Mouse (Mus musculus): ENCODE measurements at regions not wholly inside any gene's neighbourhood (a gene's known extent, or its start where the extent isn't known, plus 50 kb on each side); places are given as distances from the start of the nearest gene placed in this dataset.

- Histone ChIP-seq H3K9me3 (no peaks in the 10 kb centered on the region), H3K36me3 (no peaks in the 10 kb centered on the region), H3K4me2 (replicated peaks) (no peak overlapping the region), H3K4me3 (replicated peaks) (no peak overlapping the region), H3K4me1 (replicated peaks) (0 out of 2 replicates have a peak, but pooled peaks cover 2% of the 10 kb centered on the region), H3K9ac (no peak overlapping the region), H3K27ac (no peak overlapping the region), H3K27me3 (replicated peaks) (no peaks in the 10 kb centered on the region)
- ATAC-seq: no peak
- WGBS: 78% methylated on average over 2 of the region's 2 CpGs
Measured at GRCm38 (mm10) chr6:148517536-148518245, 73.5 kb upstream of the Tmtc1 start.

- 79% methylated on average over 4 of the region's 4 CpGs for WGBS
- H3K27me3 ChIP-seq (replicated peaks): no peaks in the 10 kb centered on the region
- H3K9me3 ChIP-seq: no peaks in the 10 kb centered on the region
- H3K27ac ChIP-seq: no peak overlapping the region
- no peak overlapping the region for H3K4me3 ChIP-seq (replicated peaks)
- H3K36me3 ChIP-seq: no peaks in the 10 kb centered on the region
- no peak for ATAC-seq
- 0 out of 2 replicates have a peak, but pooled peaks cover 2% of the 10 kb centered on the region for H3K4me1 ChIP-seq (replicated peaks)
- no peak overlapping the region for H3K9ac ChIP-seq
- no peak overlapping the region for H3K4me2 ChIP-seq (replicated peaks)
Measured at GRCm38 (mm10) chr6:148516654-148517053, 72.5 kb upstream of the Tmtc1 start.

DNA sequence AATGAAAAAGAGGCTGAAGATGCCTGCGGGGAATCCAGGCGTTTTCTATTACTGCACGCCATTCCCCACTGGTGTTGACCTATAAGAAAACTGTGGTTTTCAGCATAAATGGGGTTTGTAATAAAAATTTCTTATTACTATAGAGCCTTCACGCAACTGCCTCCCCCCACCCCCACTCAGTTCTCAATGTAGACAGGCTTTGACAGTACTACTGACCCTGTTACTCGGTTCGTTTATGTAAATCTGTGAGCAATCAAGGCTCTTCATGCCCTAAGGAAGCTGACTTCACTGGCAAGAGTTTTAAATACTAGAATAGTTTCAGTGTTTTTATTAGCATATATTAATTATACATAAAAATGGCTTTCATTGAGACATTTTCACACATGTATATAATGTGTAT, 70.9 kb upstream of the Tmtc1 start:
- H3K4me2 ChIP-seq (replicated peaks): no peak overlapping the region
- WGBS: 89% methylated on average over 6 of the region's 6 CpGs
- H3K4me3 ChIP-seq (replicated peaks): no peak overlapping the region
- ATAC-seq: no peak
- no peaks in the 10 kb centered on the region for H3K9me3 ChIP-seq
- 0 out of 2 replicates have a peak, but pooled peaks cover 2% of the 10 kb centered on the region for H3K4me1 ChIP-seq (replicated peaks)
- no peak overlapping the region for H3K9ac ChIP-seq
- no peaks in the 10 kb centered on the region for H3K36me3 ChIP-seq
- H3K27ac ChIP-seq: no peak overlapping the region
- no peaks in the 10 kb centered on the region for H3K27me3 ChIP-seq (replicated peaks)

DNA sequence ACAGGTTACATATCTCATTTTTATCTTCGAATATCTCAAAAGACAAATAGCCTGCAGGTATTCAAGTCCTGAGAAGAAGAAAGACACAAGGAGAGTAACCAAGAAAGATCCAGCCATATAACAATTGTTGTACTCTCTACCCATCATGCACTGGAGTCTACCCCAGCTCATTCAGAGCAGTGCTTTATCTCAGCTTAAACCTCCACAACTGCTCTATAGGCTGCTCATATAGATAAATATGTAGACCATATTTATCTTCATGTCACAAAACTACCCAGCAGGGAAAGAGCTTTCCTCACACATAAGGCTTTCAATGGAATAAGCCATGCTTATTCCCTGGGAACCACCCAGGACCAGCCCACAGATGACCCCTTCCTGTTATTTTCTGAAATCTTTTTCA, 70.5 kb upstream of the Tmtc1 start:
- H3K4me2 ChIP-seq (replicated peaks): no peak overlapping the region
- WGBS: 89% methylated on average over 1 of the region's 1 CpGs
- ATAC-seq: no peak

DNA sequence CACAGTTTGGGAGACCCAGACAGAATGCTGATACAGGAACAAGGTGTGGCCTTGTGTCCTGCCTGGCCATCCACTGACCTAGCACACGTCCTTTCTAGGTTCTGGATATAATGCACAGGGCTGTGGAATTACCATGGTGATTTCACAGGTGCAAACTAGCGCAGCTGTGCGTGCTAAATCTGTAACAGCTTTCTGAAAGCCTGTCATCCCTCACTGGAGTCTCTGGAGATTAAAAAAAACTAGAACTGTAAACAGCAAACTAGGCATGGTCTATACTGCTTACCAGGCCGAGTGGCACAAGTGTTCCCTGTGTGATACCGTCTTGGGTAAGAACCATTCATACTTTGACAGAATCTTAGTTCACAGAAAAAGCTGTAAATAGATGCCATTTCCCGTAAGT, 69.9 kb upstream of the Tmtc1 start:
- Histone ChIP-seq H3K27ac (no peak overlapping the region), H3K27me3 (replicated peaks) (no peaks in the 10 kb centered on the region), H3K4me2 (replicated peaks) (no peak overlapping the region), H3K4me3 (replicated peaks) (no peak overlapping the region), H3K4me1 (replicated peaks) (0 out of 2 replicates have a peak, but pooled peaks cover 2% of the 10 kb centered on the region), H3K9me3 (no peaks in the 10 kb centered on the region), H3K36me3 (no peaks in the 10 kb centered on the region), H3K9ac (no peak overlapping the region)
- no peak for ATAC-seq
- WGBS: 78% methylated on average over 6 of the region's 6 CpGs

More for the DNA sequence above, 70.5 kb upstream of the Tmtc1 start:
- Histone ChIP-seq H3K27me3 (replicated peaks) (no peaks in the 10 kb centered on the region), H3K4me1 (replicated peaks) (0 out of 2 replicates have a peak, but pooled peaks cover 2% of the 10 kb centered on the region), H3K4me3 (replicated peaks) (no peak overlapping the region), H3K27ac (no peak overlapping the region), H3K36me3 (no peaks in the 10 kb centered on the region), H3K9ac (no peak overlapping the region), H3K9me3 (no peaks in the 10 kb centered on the region)

DNA sequence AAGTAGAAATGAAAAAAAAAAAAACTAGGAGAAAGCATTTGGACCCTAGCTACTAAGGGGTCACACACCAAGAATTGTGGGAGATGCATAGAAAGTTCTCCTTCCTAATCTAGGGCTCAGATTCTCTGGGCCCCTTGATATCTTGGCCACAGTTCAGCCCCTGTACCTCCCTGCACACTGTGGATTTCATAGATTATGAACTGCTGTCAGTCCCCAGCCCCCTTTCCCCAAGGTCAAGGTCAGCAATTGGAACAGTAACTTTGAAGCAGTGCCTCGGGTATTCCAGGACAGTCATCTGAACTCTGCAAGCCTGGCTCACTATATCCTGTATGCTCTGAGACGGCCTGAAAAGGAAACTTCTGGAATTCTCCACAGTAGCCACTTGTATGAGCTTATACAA, 68.9 kb upstream of the Tmtc1 start:
- Histone ChIP-seq H3K9me3 (no peaks in the 10 kb centered on the region), H3K4me3 (replicated peaks) (no peak overlapping the region), H3K4me1 (replicated peaks) (0 out of 2 replicates have a peak, but pooled peaks cover 2% of the 10 kb centered on the region), H3K4me2 (replicated peaks) (no peak overlapping the region), H3K9ac (no peak overlapping the region), H3K36me3 (no peaks in the 10 kb centered on the region), H3K27ac (no peak overlapping the region), H3K27me3 (replicated peaks) (no peaks in the 10 kb centered on the region)
- WGBS: 30% methylated on average over 2 of the region's 2 CpGs
- ATAC-seq: no peak; the same call in 1 of the 2 replicates

- no peak for ATAC-seq
- H3K4me3 ChIP-seq (replicated peaks): no peak overlapping the region
- no peak overlapping the region for H3K9ac ChIP-seq
- H3K36me3 ChIP-seq: no peaks in the 10 kb centered on the region
- 88% methylated on average over 2 of the region's 2 CpGs for WGBS
- no peak overlapping the region for H3K27ac ChIP-seq
- H3K4me1 ChIP-seq (replicated peaks): no peaks in the 10 kb centered on the region
- no peaks in the 10 kb centered on the region for H3K27me3 ChIP-seq (replicated peaks)
- no peak overlapping the region for H3K4me2 ChIP-seq (replicated peaks)
- H3K9me3 ChIP-seq: no peaks in the 10 kb centered on the region
Measured at GRCm38 (mm10) chr6:148505325-148505724, 61.1 kb upstream of the Tmtc1 start.

- H3K9ac ChIP-seq: no peak overlapping the region
- no peak overlapping the region for H3K4me2 ChIP-seq (replicated peaks)
- no peak overlapping the region for H3K27ac ChIP-seq
- no peaks in the 10 kb centered on the region for H3K27me3 ChIP-seq (replicated peaks)
- H3K4me1 ChIP-seq (replicated peaks): no peaks in the 10 kb centered on the region
- ATAC-seq: no peak
- WGBS: 54% methylated on average over 9 of the region's 9 CpGs
- no peaks in the 10 kb centered on the region for H3K9me3 ChIP-seq
- H3K4me3 ChIP-seq (replicated peaks): no peak overlapping the region
- no peaks in the 10 kb centered on the region for H3K36me3 ChIP-seq
Measured at GRCm38 (mm10) chr6:148500251-148501179, 56.3 kb upstream of the Tmtc1 start.
